Mouse (Mus musculus): Measurements from ENCODE around the gene Filip1.

DNA sequence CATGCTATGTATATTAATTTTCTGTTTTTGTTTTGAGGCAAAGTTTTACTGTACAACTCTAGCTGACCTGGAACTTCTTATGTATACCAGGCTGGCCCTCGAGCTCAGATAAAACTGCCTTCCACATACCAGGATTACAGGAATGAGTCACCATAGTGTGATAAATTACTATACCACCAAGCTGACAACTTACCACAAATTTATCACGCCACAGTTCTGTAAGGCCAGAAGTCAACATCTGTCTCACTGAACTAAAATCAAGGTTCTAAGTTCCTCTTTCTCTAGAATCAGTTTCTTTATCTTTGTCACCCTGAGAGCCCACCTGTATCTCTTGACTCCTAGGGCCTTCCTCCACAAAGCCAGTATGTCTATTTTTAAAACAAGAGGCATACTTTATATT is 45.0 kb upstream of the Filip1 start:
- TF ChIP-seq NANOG (IDR thresholded peaks at IDR 0.05; ENCODE audit: borderline replicate concordance, low read length), result no peak
- no peak for TF ChIP-seq CTCF (conservative IDR thresholded peaks at IDR 0.05; ENCODE audit: low read length)
- no peak for TF ChIP-seq POU5F1 (IDR thresholded peaks at IDR 0.05; ENCODE audit: borderline replicate concordance, low read length)
